Mouse (Mus musculus) kidney, embryonic 14.5 days (tissue): ENCODE measurements around the gene Pttg1ip. TPM values are rescaled to one million over a fixed set of nuclear protein-coding genes. Genes with fewer than 3 reads are reported as not detected.
A peak's percentile ranks its signal among the peaks of the same experiment; 100 is the strongest.

Source experiments
- ATAC-seq: fragments of 200-750 bp; cut with Nextera tagmentation; 2 replicates; pipeline ENCODE4 v1.8.0; 2017; ENCODE audit warnings: moderate number of reproducible peaks, mild to moderate bottlenecking, moderate TSS enrichment, moderate library complexity; ENCODE audit not compliant: low FRiP score, low TSS enrichment
- H3K27ac ChIP-seq: fragments of 300-500 bp; sonication (generic); 2 replicates; pipeline ENCODE4 v1.5.1; 2014; ENCODE audit warnings: low read depth, mild to moderate bottlenecking, low read length, moderate library complexity, mixed read lengths
- H3K27me3 ChIP-seq: fragments of 300-500 bp; sonication (generic); 2 replicates; pipeline ENCODE4 v1.6.1; 2014; ENCODE audit warnings: mild to moderate bottlenecking, low read length; ENCODE audit not compliant: control insufficient read depth, insufficient read depth
- H3K36me3 ChIP-seq: fragments of 300-500 bp; sonication (generic); 2 replicates; pipeline ENCODE4 v1.6.1; 2014; ENCODE audit warnings: low read length, mixed read lengths; ENCODE audit not compliant: control insufficient read depth, insufficient read depth
- H3K4me1 ChIP-seq: fragments of 300-500 bp; sonication (generic); 2 replicates; pipeline ENCODE4 v1.6.1; 2014; ENCODE audit warnings: low read length, mixed read lengths; ENCODE audit not compliant: control insufficient read depth, insufficient read depth
- H3K4me2 ChIP-seq: fragments of 300-500 bp; sonication (generic); replicated peaks from 2 replicates; pipeline ENCODE4 v1.6.1; 2014; ENCODE audit warnings: low read depth, mild to moderate bottlenecking, low read length
- H3K4me3 ChIP-seq: fragments of 300-500 bp; sonication (generic); 2 replicates; pipeline ENCODE4 v1.5.1; 2014; ENCODE audit warnings: mild to moderate bottlenecking, low read length
- H3K9ac ChIP-seq: fragments of 300-500 bp; sonication (generic); 2 replicates; pipeline ENCODE4 v1.6.1; 2014; ENCODE audit warnings: low read depth, mild to moderate bottlenecking, low read length, moderate library complexity
- H3K9me3 ChIP-seq: fragments of 300-500 bp; sonication (generic); 2 replicates; pipeline ENCODE4 v1.6.1; 2016; ENCODE audit warnings: low read length; ENCODE audit not compliant: control insufficient read depth
- WGBS: fragments of 180-500 bp; shearing (Covaris S2); extraction: QIAGEN DNeasy Blood & Tissue Kit; methylation state at CpG from one replicate; pipeline ENCODE4 v1.1.7; 2014; 5-methylcytosine and 5-hydroxymethylcytosine counted together
- polyA plus RNA-seq: library from polyadenylated mRNA; unstranded; fragments of >200 nt; fragmentation: Nextera tagmentation; extraction: Ambion mirVana; gene quantifications from 2 replicates; pipeline ENCODE4 v1.2.1, GENCODE M21; 2014

Gene Pttg1ip
- polyA plus RNA-seq, 1 experiment from 2014 or later: 144 TPM

DNA sequence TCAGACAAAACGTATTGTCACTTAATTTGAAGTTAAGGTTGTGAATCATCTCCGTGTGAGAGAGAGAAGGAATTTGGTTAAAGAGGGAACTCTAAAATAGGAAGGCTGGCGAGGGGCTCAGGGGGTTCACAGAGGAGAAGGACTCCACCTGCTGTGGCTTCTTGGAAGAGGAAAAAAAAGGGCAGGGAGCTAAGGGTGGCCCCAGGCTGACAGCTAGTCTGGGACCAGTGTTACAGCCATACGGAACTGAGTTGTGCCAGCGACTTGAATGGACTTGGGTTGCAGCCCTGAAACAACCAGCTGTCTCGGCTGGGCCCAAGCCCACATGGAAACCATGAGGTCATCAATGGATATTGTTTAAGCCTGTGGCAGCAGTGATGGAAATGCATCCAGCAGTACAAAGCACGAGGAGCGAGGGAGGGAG is 41.6 kb downstream of the Pttg1ip start:
- ATAC-seq: no peak
- no peak overlapping the region for H3K27ac ChIP-seq
- peak overlapping the region; percentile 96 for H3K9ac ChIP-seq
- no peaks in the 10 kb centered on the region for H3K27me3 ChIP-seq
- 16% methylated on average over 8 of the region's 8 CpGs for WGBS
- peak overlapping the region; percentile 68 for H3K4me2 ChIP-seq
- peaks cover 5% of the 10 kb centered on the region; the same call in 1 of the 2 replicates for H3K36me3 ChIP-seq
- no peaks in the 10 kb centered on the region for H3K9me3 ChIP-seq
- H3K4me1 ChIP-seq: peaks cover 11% of the 10 kb centered on the region; the same call in 1 of the 2 replicates
- H3K4me3 ChIP-seq: peak overlapping the region; percentile 93

- WGBS: 86% methylated on average over 10 of the region's 10 CpGs
- Histone ChIP-seq H3K9me3 (no peaks in the 10 kb centered on the region), H3K27ac (no peak overlapping the region), H3K4me2 (peak overlapping the region; percentile 68), H3K27me3 (no peaks in the 10 kb centered on the region), H3K9ac (no peak overlapping the region), H3K36me3 (no peaks in the 10 kb centered on the region), H3K4me1 (peaks cover 11% of the 10 kb centered on the region; the same call in 1 of the 2 replicates), H3K4me3 (peak overlapping the region; percentile 93; the same call in 1 of the 2 replicates)
- no peak for ATAC-seq
These were observed 42.3 kb downstream of the Pttg1ip start for GRCm38 (mm10) chr10:77623639-77624400.

- Histone ChIP-seq H3K4me3 (no peak overlapping the region), H3K4me1 (peaks cover 11% of the 10 kb centered on the region; the same call in 1 of the 2 replicates), H3K36me3 (no peaks in the 10 kb centered on the region), H3K27me3 (no peaks in the 10 kb centered on the region), H3K9me3 (no peaks in the 10 kb centered on the region), H3K4me2 (no peak overlapping the region), H3K27ac (no peak overlapping the region), H3K9ac (no peak overlapping the region)
- 60% methylated on average over 7 of the region's 7 CpGs for WGBS
- no peak for ATAC-seq
These were observed 43.1 kb downstream of the Pttg1ip start for GRCm38 (mm10) chr10:77624570-77624995.

GRCm38 (mm10) chr10:77626036-77626435 is 44.5 kb downstream of the Pttg1ip start:
- Histone ChIP-seq H3K4me3 (no peak overlapping the region), H3K27me3 (no peaks in the 10 kb centered on the region), H3K4me2 (no peak overlapping the region), H3K4me1 (peaks cover 11% of the 10 kb centered on the region; the same call in 1 of the 2 replicates), H3K9ac (no peak overlapping the region), H3K9me3 (no peaks in the 10 kb centered on the region), H3K36me3 (peaks cover under 1% of the 10 kb centered on the region; the same call in 1 of the 2 replicates), H3K27ac (no peak overlapping the region)
- no peak for ATAC-seq
- WGBS: 75% methylated on average over 7 of the region's 7 CpGs

- Histone ChIP-seq H3K27ac (no peak overlapping the region), H3K27me3 (no peaks in the 10 kb centered on the region), H3K4me2 (no peak overlapping the region), H3K9ac (no peak overlapping the region), H3K4me3 (no peak overlapping the region), H3K36me3 (peaks cover 6% of the 10 kb centered on the region), H3K9me3 (no peaks in the 10 kb centered on the region), H3K4me1 (peaks cover 11% of the 10 kb centered on the region; the same call in 1 of the 2 replicates)
- 66% methylated on average over 7 of the region's 7 CpGs for WGBS
- ATAC-seq: no peak
These were observed 45.1 kb downstream of the Pttg1ip start for GRCm38 (mm10) chr10:77626591-77626990.

- Histone ChIP-seq H3K27ac (no peak overlapping the region), H3K9ac (no peak overlapping the region), H3K4me2 (no peak overlapping the region), H3K36me3 (peaks cover 13% of the 10 kb centered on the region), H3K4me3 (no peak overlapping the region), H3K4me1 (peaks cover 11% of the 10 kb centered on the region; the same call in 1 of the 2 replicates), H3K9me3 (no peaks in the 10 kb centered on the region), H3K27me3 (no peaks in the 10 kb centered on the region)
- peak; percentile 38; the same call in 1 of the 2 replicates for ATAC-seq
- 45% methylated on average over 2 of the region's 2 CpGs for WGBS
These were observed 46.0 kb downstream of the Pttg1ip start for GRCm38 (mm10) chr10:77627497-77627896.

DNA sequence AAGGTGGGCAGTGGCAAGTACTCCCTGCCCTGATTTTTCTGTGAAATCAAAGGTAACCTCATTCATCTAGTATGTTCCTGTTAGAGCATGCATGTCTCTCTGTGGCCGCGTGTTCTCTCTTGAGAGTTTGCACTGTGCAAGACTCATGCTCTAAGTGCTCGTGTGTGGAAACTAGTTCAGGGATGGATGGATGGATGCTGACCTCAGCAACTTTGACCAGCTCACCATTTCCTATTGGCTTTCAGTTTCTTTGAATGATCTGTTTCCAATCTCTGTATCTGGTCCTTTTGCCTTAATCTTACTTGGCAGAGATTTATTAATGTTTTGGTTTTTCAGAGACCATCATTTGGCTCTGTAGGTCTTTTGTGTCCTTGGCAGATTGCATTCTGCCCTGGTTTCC is 47.6 kb downstream of the Pttg1ip start:
- Histone ChIP-seq H3K9me3 (no peaks in the 10 kb centered on the region), H3K36me3 (peaks cover 23% of the 10 kb centered on the region), H3K9ac (no peak overlapping the region), H3K4me2 (no peak overlapping the region), H3K4me1 (peaks cover 6% of the 10 kb centered on the region; the same call in 1 of the 2 replicates), H3K27me3 (no peaks in the 10 kb centered on the region), H3K4me3 (no peak overlapping the region), H3K27ac (no peak overlapping the region)
- WGBS: 82% methylated on average over 3 of the region's 3 CpGs
- ATAC-seq: no peak

DNA sequence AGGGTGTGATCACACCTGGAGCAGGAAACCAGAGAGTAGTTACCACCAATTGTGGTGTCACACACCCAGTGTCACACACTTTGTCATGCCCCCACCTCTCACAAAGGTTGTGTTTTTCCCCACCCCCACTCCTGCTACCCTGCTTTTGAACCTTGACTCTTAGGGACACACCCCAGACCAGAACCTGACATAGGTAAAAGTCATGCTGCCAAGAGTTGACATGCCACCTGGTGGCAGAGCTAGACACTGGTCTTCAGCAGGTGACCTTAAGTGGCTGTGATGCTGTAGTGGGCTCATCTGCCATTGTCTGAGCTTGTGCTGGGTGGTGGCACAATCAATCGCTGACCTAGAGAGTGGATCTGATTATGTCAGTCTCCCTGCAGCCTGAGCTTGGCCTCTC is 48.5 kb downstream of the Pttg1ip start:
- ATAC-seq: no peak
- Histone ChIP-seq H3K36me3 (peaks cover 28% of the 10 kb centered on the region), H3K4me3 (no peak overlapping the region), H3K4me1 (peaks cover 6% of the 10 kb centered on the region; the same call in 1 of the 2 replicates), H3K9me3 (no peaks in the 10 kb centered on the region), H3K4me2 (no peak overlapping the region), H3K9ac (no peak overlapping the region), H3K27me3 (no peaks in the 10 kb centered on the region), H3K27ac (no peak overlapping the region)
- 90% methylated on average over 1 of the region's 1 CpGs for WGBS

- WGBS: 77% methylated on average over 6 of the region's 6 CpGs
- ATAC-seq: no peak
These were observed 52.5 kb downstream of the Pttg1ip start for GRCm38 (mm10) chr10:77634016-77634415.

More at GRCm38 (mm10) chr10:77634016-77634415, 52.5 kb downstream of the Pttg1ip start:
- Histone ChIP-seq H3K9me3 (no peaks in the 10 kb centered on the region), H3K27ac (no peak overlapping the region), H3K4me1 (0 out of 2 replicates have a peak, but pooled peaks cover 3% of the 10 kb centered on the region), H3K4me2 (no peak overlapping the region), H3K4me3 (no peak overlapping the region), H3K36me3 (peaks cover 54% of the 10 kb centered on the region), H3K9ac (no peak overlapping the region), H3K27me3 (no peaks in the 10 kb centered on the region)
